Mouse (Mus musculus) myocyte (in vitro differentiated cells): Measurements from ENCODE around the gene Apba1. TPM values are rescaled to one million over a fixed set of nuclear protein-coding genes. Genes with fewer than 3 reads are reported as not detected.

Experiments used
- H3K27me3 ChIP-seq: one replicate; pipeline ENCODE4 v1.6.1; 2011; ENCODE audit not compliant: control insufficient read depth, insufficient read depth, insufficient read length
- H3K36me3 ChIP-seq: one replicate; pipeline ENCODE4 v1.6.1; 2011; ENCODE audit not compliant: control insufficient read depth, insufficient read depth
- H3K4me2 ChIP-seq: one replicate; pipeline ENCODE4 v1.6.1; 2011; ENCODE audit warnings: low read depth, control low read depth
- H3K4me3 ChIP-seq: one replicate; pipeline ENCODE4 v1.5.1; 2011; ENCODE audit warnings: mild to moderate bottlenecking, control low read depth, moderate library complexity
- H3K79me2 ChIP-seq: one replicate; pipeline ENCODE4 v1.6.1; 2011; ENCODE audit not compliant: control insufficient read depth, insufficient read depth
- H3ac ChIP-seq: one replicate; pipeline ENCODE4 v1.6.1; 2011; ENCODE audit not compliant: control insufficient read depth, insufficient read length
- CEBPB ChIP-seq: IDR thresholded peaks from 2 replicates; pipeline ENCODE4 v1.6.1; 2011; ENCODE audit warnings: mild to moderate bottlenecking, moderate library complexity; ENCODE audit not compliant: poor library complexity, insufficient read depth, severe bottlenecking
- E2F4 ChIP-seq: IDR thresholded peaks from one replicate; pipeline ENCODE4 v1.6.1; 2011; ENCODE audit warnings: mild to moderate bottlenecking, control low read depth, moderate library complexity; ENCODE audit not compliant: insufficient read depth
- MAX ChIP-seq: IDR thresholded peaks from one replicate; pipeline ENCODE4 v1.6.1; 2011; ENCODE audit warnings: low read depth, mild to moderate bottlenecking, control low read depth
- MYOD1 ChIP-seq, 3 experiments: IDR thresholded peaks; one replicate each; pipeline ENCODE4 v1.6.1; 2011; ENCODE audit warnings: control low read depth in 2 of 3, low read depth in 2 of 3, mild to moderate bottlenecking in 2 of 3, moderate library complexity in 1 of 3; ENCODE audit not compliant: insufficient read length in 2 of 3, control insufficient read depth in 1 of 3
- MYOG ChIP-seq, 3 experiments: IDR thresholded peaks; one replicate each; pipeline ENCODE4 v1.6.1; 2011; ENCODE audit warnings: control low read depth in 2 of 3, low read depth in 2 of 3, mild to moderate bottlenecking in 2 of 3; ENCODE audit not compliant: insufficient read length in 2 of 3, control insufficient read depth in 1 of 3, insufficient read depth in 1 of 3
- POLR2A ChIP-seq: IDR thresholded peaks from one replicate; pipeline ENCODE4 v1.6.1; 2011; ENCODE audit warnings: low read depth, mild to moderate bottlenecking, control low read depth, moderate library complexity; ENCODE audit not compliant: insufficient read length
- POLR2AphosphoS2 ChIP-seq: IDR thresholded peaks from one replicate; pipeline ENCODE4 v1.6.1; 2011; ENCODE audit warnings: low read depth, control low read depth; ENCODE audit not compliant: insufficient read length
- REST ChIP-seq: IDR thresholded peaks from one replicate; pipeline ENCODE4 v1.6.1; 2011; ENCODE audit warnings: mild to moderate bottlenecking, control low read depth, moderate library complexity; ENCODE audit not compliant: insufficient read depth, insufficient read length
- SRF ChIP-seq: IDR thresholded peaks from one replicate; pipeline ENCODE4 v1.6.1; 2011; ENCODE audit warnings: low read depth; ENCODE audit not compliant: control insufficient read depth, insufficient read length
- TCF12 ChIP-seq: IDR thresholded peaks from one replicate; pipeline ENCODE4 v1.6.1; 2011; ENCODE audit warnings: mild to moderate bottlenecking, control low read depth; ENCODE audit not compliant: poor library complexity, insufficient read depth, severe bottlenecking
- TCF3 ChIP-seq: IDR thresholded peaks from one replicate; pipeline ENCODE4 v1.6.1; 2011; ENCODE audit warnings: low read depth, control low read depth; ENCODE audit not compliant: insufficient read length
- USF1 ChIP-seq: IDR thresholded peaks from one replicate; pipeline ENCODE4 v1.6.1; 2011; ENCODE audit warnings: low read depth, mild to moderate bottlenecking, control low read depth, moderate library complexity
- polyA plus RNA-seq: library from polyadenylated mRNA; unstranded; fragments of >200 nt; fragmentation: generic; extraction: Trizol; gene quantifications from one replicate; pipeline ENCODE4 v1.2.1, GENCODE M21; 2012; ENCODE audit warnings: missing spikeins

The Apba1 gene
- polyA plus RNA-seq, 1 experiment, result 0.13 TPM

GRCm38 (mm10) chr19:23901177-23901576 lies 142.5 kb downstream of the Apba1 start:
- no peaks in the 10 kb centered on the region for H3K79me2 ChIP-seq
- H3K4me2 ChIP-seq, result no peak overlapping the region
- no peak overlapping the region for H3K4me3 ChIP-seq
- H3K27me3 ChIP-seq, result no peaks in the 10 kb centered on the region
- no peak for TF ChIP-seq TCF3
- TF ChIP-seq USF1, result no peak
- TF ChIP-seq MYOD1 (IDR thresholded peaks at IDR 0.05; ENCODE audit: control insufficient read depth in 1 of 3, insufficient read length in 2 of 3, low read depth in 2 of 3), result no peak
- TF ChIP-seq E2F4, result no peak
- TF ChIP-seq TCF12, result no peak
- TF ChIP-seq REST, result no peak
- no peak for TF ChIP-seq POLR2AphosphoS2
- no peak for TF ChIP-seq SRF
- no peak for TF ChIP-seq MAX
- TF ChIP-seq CEBPB, result no peak
- no peak for TF ChIP-seq POLR2A
- no peaks in the 10 kb centered on the region for H3K36me3 ChIP-seq
- H3ac ChIP-seq, result no peak overlapping the region

GRCm38 (mm10) chr19:23901768-23902167 lies 143.1 kb downstream of the Apba1 start:
- TF ChIP-seq REST (no peak), MYOG (IDR thresholded peaks at IDR 0.05; ENCODE audit: control insufficient read depth in 1 of 3, insufficient read depth in 1 of 3, insufficient read length in 2 of 3, low read depth in 2 of 3) (no peak), SRF (no peak), MAX (no peak), TCF3 (no peak), USF1 (no peak), POLR2A (no peak), E2F4 (no peak), POLR2AphosphoS2 (no peak), CEBPB (no peak), MYOD1 (IDR thresholded peaks at IDR 0.05; ENCODE audit: control insufficient read depth in 1 of 3, insufficient read length in 2 of 3, low read depth in 2 of 3) (no peak), TCF12 (no peak)

GRCm38 (mm10) chr19:23903066-23903465 lies 144.4 kb downstream of the Apba1 start:
- Histone ChIP-seq H3ac (no peak overlapping the region), H3K36me3 (no peaks in the 10 kb centered on the region), H3K4me2 (no peak overlapping the region), H3K79me2 (no peaks in the 10 kb centered on the region), H3K4me3 (no peak overlapping the region), H3K27me3 (no peaks in the 10 kb centered on the region)
- no peak for TF ChIP-seq POLR2AphosphoS2
- TF ChIP-seq POLR2A, result no peak
- no peak for TF ChIP-seq USF1
- TF ChIP-seq CEBPB, result no peak
- no peak for TF ChIP-seq REST
- TF ChIP-seq MYOG (IDR thresholded peaks at IDR 0.05; ENCODE audit: control insufficient read depth in 1 of 3, insufficient read depth in 1 of 3, insufficient read length in 2 of 3, low read depth in 2 of 3), result no peak
- no peak for TF ChIP-seq E2F4
- TF ChIP-seq SRF, result no peak
- TF ChIP-seq TCF12, result no peak
- no peak for TF ChIP-seq MYOD1 (IDR thresholded peaks at IDR 0.05; ENCODE audit: control insufficient read depth in 1 of 3, insufficient read length in 2 of 3, low read depth in 2 of 3)
- TF ChIP-seq TCF3, result no peak
- no peak for TF ChIP-seq MAX

More at GRCm38 (mm10) chr19:23901768-23902167, 143.1 kb downstream of the Apba1 start:
- no peaks in the 10 kb centered on the region for H3K27me3 ChIP-seq
- H3K4me3 ChIP-seq, result no peak overlapping the region
- no peak overlapping the region for H3K4me2 ChIP-seq
- no peak overlapping the region for H3ac ChIP-seq
- H3K79me2 ChIP-seq, result no peaks in the 10 kb centered on the region
- H3K36me3 ChIP-seq, result no peaks in the 10 kb centered on the region

GRCm38 (mm10) chr19:23904922-23905321 lies 146.2 kb downstream of the Apba1 start:
- Histone ChIP-seq H3K4me3 (no peak overlapping the region), H3ac (no peak overlapping the region), H3K36me3 (no peaks in the 10 kb centered on the region), H3K79me2 (no peaks in the 10 kb centered on the region), H3K4me2 (no peak overlapping the region), H3K27me3 (no peaks in the 10 kb centered on the region)
- TF ChIP-seq USF1 (no peak), E2F4 (no peak), TCF12 (no peak), REST (no peak), MYOD1 (IDR thresholded peaks at IDR 0.05; ENCODE audit: control insufficient read depth in 1 of 3, insufficient read length in 2 of 3, low read depth in 2 of 3) (no peak)

GRCm38 (mm10) chr19:23905772-23906171 lies 147.1 kb downstream of the Apba1 start:
- no peaks in the 10 kb centered on the region for H3K36me3 ChIP-seq
- H3K4me3 ChIP-seq, result no peak overlapping the region
- no peaks in the 10 kb centered on the region for H3K27me3 ChIP-seq
- H3K79me2 ChIP-seq, result no peaks in the 10 kb centered on the region
- TF ChIP-seq USF1, result no peak
- no peak for TF ChIP-seq MYOD1 (IDR thresholded peaks at IDR 0.05; ENCODE audit: control insufficient read depth in 1 of 3, insufficient read length in 2 of 3, low read depth in 2 of 3)
- TF ChIP-seq TCF3, result no peak
- TF ChIP-seq REST, result no peak
- no peak for TF ChIP-seq POLR2AphosphoS2
- no peak for TF ChIP-seq E2F4
- no peak for TF ChIP-seq MYOG (IDR thresholded peaks at IDR 0.05; ENCODE audit: control insufficient read depth in 1 of 3, insufficient read depth in 1 of 3, insufficient read length in 2 of 3, low read depth in 2 of 3)
- TF ChIP-seq MAX, result no peak
- no peak overlapping the region for H3ac ChIP-seq
- no peak overlapping the region for H3K4me2 ChIP-seq
